Mouse (Mus musculus): ENCODE measurements around the gene Il1rl1. TPM values are rescaled to one million over a fixed set of nuclear protein-coding genes. Genes with fewer than 3 reads are reported as not detected.

Gene Il1rl1
- total RNA-seq, 2 experiments from 2014 or later, result 5.9 to 11.7 TPM

Other genes starting within 250 kb of the Il1rl1 start
- 4.6 and 5.8 TPM in 2 replicates for gene Il1r1, start 204.5 kb upstream of the Il1rl1 start, total RNA-seq (2015)
- 3.2 and 4.7 TPM in 2 replicates for gene Il1r1, start 204.5 kb upstream of the Il1rl1 start, total RNA-seq (2017)
- 9.3 and 12.0 TPM in 2 replicates for gene Il1rl2, start 105.0 kb upstream of the Il1rl1 start, total RNA-seq (2015)
- 10.4 and 10.6 TPM in 2 replicates for gene Il1rl2, start 105.0 kb upstream of the Il1rl1 start, total RNA-seq (2017)
- gene Il18r1, start 36.0 kb downstream of the Il1rl1 start, total RNA-seq (2015), result 0.54 and 1.6 TPM in 2 replicates
- 0.46 and 0.91 TPM in 2 replicates for gene Il18r1, start 36.0 kb downstream of the Il1rl1 start, total RNA-seq (2017)
- 11.2 and 11.4 TPM in 2 replicates for gene Il18rap, start 85.8 kb downstream of the Il1rl1 start, total RNA-seq (2015)
- gene Il18rap, start 85.8 kb downstream of the Il1rl1 start, total RNA-seq (2017), result 9.6 and 10.7 TPM in 2 replicates
- not detected in 2 replicates for gene Slc9a4, start 150.5 kb downstream of the Il1rl1 start, total RNA-seq (2015)
- not detected in 2 replicates for gene Slc9a4, start 150.5 kb downstream of the Il1rl1 start, total RNA-seq (2017)

All from megakaryocyte progenitor cell, adult 5-6 weeks (primary cell).